Mouse (Mus musculus): ENCODE measurements around the gene Atp6v0b.
A peak's percentile ranks its signal among the peaks of the same experiment; 100 is the strongest.

Gene Atp6v0b

DNA sequence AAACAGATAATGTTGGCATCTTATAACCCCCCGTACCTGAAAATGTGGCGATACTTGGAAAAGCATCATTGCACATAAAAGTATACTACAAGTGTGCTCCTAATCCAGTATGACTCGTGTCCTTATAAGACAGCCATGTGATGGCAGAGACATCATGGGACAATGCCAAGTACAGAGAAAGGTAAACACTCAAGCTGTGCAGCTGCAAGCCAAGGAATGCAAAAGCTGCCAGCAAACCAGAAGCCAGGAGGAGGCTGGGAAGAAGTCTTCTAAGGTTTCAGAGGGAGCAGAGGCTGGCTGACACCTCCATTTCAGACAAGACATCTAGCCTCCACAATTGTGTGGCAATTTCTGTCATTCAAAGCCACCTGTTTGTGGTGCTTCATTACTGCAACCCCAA is 19.1 kb upstream of the Atp6v0b start:
- no peak for DNase-seq

DNA sequence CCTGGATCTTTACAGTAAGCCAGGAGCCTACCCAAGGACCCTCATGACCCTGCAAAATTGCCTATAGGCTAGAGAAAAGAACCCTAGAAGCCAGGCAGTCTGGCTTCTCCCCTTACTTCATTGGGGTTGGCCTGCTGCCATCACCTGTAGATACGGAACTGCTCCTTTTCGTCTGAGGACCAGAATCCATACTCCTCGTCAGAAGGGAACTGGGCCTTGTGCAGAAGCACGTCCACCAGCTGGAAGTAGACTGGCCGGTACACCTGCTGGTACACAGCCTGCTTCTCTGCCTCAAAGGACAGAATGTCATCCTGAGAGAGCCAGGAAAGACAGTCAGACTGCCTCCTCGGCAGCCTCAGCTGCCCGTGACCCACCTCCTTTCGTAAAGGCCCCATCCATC is 17.6 kb upstream of the Atp6v0b start:
- DNase-seq: no peak

DNA sequence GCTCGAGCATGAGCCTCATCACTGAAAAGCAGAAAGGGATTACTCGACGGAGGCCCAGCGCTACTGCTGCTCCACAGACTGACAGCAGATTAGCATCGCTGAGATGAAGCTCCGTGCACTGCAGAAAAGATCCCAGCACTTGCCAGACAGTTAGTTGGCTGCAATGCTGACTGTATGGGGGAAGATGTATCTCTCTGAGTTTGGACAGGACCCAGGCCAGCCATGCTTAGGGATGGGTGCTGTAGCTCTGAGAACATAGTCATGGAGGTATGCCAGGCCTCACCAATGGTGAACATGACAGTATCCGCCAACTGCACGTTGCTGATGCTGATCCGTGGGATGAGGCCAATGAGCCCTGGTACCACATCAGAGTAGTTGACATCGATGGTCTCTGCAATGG is 17.0 kb upstream of the Atp6v0b start:
- DNase-seq: no peak

DNA sequence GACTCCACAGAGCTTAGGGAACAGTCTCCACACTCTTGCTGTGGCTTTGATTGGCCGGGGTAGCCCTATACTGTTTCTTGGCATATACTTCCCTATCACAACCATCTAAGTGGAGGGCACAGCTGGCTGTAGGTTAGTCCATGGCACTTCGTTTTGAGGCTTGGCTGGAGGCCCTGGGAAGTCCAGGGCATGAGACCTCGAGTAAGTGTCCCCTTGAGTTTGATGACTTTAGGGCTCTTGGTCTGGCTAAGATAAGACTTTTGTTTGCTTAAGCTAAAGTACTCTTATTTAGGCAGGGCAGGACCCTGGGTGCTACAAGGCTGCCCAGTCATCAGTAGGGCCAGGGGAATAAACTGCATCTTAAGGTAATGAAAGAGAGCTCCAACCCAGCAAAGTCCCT is 11.0 kb upstream of the Atp6v0b start:
- no peak for DNase-seq

DNA sequence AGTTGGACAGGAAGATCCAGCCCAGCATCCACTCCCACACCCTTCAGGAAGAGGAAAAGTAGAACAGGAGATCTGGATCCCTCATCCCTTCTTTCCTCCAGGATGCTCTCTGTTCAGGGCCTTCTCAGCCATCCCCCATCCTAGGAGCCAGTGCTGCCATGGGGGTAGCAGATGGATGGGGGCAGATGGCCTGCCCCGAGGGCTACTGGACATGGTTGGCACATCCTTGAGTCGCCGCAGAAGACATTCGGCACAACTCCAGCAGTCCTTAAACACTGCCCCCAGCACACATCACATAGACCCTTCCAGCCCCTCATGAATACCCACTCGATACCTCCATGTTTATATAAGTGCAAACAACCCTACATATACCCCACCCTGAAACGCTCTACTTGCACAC is 8.9 kb upstream of the Atp6v0b start:
- DNase-seq: no peak

DNA sequence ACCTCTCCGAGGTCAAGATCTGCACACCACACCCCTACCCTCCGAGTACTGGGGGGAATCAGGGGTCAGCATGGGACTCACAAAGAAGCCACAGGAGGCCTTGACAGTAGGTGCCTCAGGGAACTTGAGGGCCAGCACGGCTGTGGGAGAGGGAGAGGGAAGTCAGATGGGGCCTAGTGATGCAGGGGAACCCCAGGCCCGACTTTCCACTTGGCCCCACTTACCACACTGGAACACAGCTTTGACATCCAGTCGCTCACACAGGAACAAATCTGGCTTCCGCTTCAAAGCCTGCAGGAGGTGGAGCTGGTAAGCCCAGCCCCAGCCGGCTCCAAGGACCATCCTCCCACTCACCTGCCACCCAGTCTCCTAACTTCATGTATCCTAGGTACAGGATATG is 8.2 kb upstream of the Atp6v0b start:
- DNase-seq: no peak

DNA sequence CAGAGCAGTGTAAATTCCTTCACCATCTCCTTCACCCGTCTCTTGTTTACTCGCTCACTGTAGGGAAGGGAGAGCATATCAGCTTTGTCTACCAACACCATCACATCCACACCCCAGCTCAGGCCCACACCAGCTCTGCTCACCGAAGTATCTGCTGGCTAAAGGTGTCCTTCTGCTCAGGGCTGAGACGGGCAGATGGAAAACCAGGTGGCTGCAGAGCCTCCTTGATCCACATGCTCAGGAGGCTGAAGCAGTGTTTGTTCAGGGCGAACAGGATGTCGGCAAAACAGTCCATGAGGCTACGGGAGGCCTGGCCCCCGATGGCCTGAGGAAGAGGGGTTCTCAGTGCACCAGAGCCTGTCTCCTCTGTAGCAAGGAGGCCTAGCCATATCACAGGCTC is 7.5 kb upstream of the Atp6v0b start:
- no peak for DNase-seq

DNA sequence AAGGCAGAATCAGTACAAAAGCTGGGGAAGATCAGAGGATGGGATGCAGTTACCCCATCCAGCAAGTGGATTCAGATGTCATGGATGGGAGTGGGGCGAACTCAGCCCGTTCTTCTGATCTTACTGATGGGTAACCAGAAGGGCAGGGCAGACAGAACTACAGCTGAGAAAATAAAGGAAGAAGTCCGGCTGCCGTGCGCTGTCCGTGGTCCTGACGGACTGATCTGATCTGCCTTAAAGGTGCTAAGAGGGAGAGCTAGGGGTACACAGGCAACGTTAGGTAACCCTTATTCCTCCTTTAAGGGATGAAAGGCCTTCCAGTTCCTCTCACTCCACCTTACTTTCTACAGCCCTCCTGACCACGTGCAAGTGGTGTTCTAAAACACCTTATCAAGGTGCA is 6.2 kb upstream of the Atp6v0b start:
- peak; percentile 71 for DNase-seq

DNA sequence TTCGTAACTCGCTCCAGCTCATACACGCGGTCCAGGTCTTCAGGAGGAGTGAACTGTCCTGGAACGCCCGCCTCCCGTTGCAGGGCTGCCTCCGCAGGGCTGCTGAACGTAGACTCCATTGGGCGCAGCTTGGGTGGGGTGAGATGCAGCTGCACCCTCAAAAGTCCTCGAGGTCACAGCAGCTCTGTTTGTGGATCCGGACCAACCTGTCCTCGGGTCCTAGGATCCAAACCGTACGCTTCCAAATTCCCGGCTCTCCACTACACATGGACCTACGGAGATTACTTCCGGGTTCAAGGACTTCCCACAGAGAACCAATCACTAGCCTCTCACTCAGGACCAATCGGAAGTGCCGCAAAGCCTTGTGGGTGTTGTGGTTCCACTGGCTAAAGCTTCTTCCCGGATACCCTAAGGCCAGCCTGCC is 4.6 kb upstream of the Atp6v0b start, which contains the start of gene Dph2:
TSS of gene Dph2 (minus strand) at position 295 of the 424 bp plus-strand sequence.
- peak; percentile 81 for DNase-seq

DNA sequence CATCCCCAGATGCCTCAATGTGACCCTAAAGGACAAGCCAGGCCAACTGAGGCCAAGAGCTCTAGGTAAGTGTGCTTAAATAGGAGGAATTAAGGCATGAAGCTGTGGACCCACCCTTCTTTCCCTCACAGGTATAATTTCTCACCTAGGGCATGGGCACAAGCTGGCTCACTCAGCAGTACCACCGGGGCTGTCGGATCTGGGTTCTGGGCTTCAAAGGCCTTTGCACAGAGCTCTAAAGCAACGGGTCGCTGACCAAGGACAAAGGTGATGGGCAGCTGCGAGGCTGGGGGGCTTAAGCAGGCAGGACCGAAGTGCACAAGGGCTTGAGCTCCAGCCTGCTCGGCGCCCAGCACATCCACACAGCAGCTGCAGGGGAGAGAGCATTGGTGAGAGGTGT is 3.6 kb upstream of the Atp6v0b start:
- DNase-seq: no peak

DNA sequence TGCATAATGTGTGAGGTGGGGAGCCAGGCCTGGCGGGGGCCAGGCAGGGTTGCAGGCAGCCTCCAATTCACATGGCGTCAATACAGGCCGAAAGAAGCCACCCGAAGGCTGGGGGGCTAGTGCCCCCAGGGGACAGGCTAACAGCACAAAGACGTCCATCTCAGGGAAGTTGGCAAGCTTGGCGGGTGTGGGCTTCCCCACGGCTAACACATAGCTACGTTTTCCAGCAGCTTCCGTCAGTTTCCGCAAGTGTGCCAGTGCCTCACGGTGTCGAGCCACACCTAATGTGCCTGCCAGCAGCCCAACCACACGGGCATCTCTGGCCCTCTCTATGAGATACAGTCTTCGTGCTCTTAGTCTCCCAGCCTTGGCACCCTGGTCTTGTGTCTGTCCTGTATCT is 2.9 kb upstream of the Atp6v0b start:
- DNase-seq: no peak

DNA sequence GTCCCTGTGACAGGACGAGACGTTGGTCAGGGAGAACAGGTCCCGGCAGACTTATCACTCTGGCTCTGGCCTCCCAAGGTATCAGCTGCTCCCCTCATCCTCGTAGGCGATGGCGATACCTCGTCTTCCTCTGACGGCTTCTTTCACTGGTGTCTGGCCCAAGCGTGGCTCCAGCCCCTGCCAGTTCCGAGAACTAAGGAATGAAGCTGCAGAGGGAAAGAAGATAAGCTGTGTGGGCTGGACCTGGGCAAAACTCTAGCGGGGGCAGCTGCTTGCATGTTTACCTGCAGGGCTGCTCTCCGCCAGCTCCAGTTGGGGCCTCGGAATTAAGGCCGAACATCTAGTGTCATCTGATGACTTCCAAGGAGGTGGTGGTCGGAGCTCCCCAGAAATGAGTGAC is 2.3 kb upstream of the Atp6v0b start:
- no peak for DNase-seq

DNA sequence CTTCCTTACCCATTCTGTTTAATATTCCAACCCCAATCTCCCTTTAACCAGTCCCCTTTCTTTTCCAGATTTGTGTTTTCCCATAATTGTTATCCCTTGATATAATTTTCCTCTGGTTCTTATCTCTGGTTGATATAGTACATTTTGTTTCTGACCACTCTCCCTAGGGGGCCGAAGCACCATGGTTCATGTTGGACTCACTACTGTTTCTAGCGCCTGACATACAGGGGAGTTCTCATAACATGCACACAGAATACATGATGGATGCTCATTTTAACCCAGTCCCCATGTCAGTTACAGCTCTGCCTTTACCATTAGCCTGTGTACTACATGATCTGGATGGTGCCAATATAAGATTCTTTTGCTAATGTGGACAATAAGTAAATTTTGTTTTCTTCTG is 787 bp upstream of the Atp6v0b start:
- DNase-seq: no peak

DNA sequence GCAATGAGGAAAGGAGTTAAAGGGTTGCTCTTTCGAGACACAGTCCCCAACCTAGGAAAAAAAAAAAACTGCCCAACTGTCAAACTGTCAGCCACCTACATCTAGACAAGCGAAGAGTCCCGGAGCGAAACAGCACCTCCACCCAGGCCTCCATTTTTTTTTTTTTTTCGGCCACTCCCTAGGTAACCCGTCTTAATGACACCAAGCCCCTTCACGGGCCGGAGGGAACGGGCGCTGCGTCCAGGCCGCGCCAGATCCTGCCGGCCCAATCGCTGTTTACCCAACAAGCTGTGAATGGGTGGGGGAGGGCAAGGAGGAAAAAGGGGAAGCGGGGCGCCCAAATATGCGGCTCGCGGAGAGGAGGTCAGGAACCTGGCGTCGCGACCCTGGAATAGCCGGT is 489 bp downstream of the Atp6v0b start:
- DNase-seq: peak; percentile 63

DNA sequence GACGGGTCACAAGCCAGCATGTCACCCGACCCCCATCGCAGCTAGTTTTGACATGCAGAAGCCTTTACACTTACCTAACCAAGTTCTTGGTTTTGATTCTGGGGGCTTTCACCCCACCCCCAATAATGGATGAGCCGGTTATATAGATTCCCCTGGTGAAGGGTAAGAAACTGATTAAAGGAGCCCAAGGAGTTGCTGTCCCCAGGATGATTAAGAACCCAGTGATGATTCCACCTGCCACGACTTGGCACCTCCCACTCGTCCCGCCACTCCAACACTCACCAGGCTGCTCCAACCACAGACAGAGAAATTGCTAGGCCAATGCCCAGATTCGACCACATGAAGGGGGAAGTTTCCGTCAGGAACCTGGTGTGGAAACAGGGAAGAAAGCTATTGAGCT is 1.1 kb downstream of the Atp6v0b start:
- no peak for DNase-seq

DNA sequence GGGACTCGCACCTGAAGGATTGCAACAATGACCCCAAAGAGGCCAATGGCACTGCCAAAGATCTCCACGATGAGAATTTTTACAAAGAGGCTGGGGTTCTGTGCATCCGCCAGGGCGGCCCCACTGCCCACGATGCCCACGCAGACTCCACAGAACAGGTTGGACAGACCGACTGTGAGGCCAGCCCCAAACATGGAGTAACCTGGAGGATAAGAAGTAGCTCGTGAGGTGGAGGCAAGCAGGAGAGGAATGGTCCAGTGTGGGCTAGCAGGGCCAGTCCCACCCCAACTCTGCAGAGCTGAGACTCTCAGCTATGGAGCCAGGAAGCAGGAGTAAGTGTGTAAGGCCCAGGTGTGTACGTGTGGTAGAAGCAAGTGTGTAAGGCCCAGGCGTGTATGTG is 2.0 kb downstream of the Atp6v0b start:
- DNase-seq: no peak

DNA sequence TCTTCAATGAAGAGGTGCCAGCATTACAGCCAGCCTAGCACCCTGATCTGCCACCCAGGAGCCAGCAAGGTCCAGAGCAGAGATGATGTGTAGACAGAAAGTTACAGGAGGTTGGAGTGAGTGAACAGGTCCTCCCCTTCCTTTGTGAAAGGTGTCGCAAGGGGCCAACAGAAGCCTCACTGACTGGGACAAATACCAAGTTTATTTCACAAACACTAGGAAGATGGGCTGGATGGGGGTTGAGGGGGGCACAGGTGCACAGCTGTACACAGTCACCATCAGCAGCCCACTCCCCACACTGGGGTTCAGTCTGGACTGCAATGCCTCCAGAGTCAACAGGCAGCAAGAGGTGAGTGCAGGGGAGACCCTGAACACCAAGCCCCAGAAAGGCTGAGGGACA is 3.0 kb downstream of the Atp6v0b start:
- DNase-seq: no peak

DNA sequence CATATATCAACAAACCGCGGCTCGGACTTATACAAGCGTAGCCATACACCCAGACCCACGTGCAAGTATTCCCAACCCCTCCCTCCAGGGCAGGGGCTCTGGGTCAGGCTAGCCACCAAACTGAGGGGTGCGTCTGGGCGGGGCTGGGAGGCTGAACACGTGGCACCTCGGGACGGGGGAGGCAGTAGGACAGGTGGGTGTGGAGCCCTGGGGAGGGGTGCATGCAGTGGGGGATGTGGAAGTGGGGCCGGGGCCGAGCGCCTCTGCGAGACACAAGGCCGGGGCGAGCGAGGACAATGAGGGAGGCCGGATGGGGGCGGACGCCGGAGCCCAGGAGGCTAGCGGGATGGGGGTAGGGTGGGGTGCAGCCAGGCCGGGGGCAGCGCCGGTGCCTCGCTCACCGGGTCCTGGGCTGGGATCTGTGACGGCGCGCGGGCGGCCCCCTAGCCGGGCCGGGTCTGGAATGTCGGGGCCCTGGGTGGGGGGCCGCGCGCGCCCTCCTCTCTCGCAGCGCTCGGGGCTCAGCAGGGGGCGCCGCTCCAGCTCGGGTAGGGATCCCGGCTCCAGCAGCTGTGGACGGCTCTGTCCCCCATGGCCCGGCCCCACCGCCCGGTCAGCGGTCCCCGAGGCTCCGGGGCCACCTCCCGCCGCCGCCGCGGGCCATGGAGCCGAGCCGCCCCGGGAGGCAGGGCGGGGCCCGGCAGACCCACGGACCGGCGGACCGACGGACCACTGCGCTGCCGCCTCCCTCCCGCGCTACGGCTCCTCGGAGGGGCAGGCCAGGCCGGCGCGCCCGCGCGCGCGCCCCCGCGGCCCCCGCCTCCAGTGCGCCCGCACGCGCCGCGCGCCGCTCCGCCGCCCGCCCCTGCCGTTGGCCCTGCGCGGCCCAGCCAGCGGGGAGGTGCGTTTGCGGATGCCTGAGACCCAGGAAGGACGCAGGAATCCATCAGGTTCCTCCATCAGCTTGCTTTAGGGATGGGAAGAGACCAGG is 4.1 kb downstream of the Atp6v0b start, which contains the start of gene B4galt2:
TSS of gene B4galt2 (minus strand) at position 787 of the 991 bp plus-strand sequence.
- peak; percentile 50 for DNase-seq

DNA sequence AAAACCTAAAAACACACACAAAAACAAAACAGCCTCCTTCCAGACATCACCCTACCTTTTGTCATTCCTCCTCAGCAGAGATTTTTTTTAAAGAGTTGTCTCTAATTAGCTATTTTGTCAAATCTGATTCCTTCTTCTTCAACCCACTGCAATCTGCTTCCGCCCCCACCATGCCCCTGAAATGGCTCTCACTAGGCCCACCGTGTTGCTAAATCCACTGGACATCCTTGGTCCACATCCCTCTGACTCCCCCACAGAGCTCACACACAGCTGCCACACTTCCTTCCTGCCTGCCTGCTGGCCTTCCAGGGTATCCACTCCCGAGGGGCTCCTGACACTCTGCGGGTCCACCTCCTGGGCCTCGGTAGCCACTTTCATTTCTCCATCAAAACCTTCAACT is 8.4 kb downstream of the Atp6v0b start:
- DNase-seq: no peak

DNA sequence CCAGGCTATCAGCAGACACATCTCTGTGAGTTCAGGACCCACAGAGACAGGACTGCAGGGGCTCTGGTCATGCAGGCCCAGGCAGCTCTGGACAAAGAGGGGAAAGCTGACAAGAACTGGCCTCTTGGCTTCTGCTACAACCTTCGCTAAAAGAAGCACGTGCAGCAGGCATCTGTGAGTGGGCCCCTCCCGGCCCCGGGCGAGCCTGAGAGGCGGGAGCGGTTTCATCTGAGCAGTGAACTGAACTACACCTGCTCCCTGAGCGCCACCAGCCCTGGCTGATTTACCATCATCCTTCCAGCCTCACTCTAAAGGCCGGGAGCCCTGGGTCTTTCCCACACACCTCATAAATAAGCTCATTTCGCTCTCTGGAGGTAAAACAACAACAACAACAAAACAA is 8.8 kb downstream of the Atp6v0b start:
- no peak for DNase-seq

DNA sequence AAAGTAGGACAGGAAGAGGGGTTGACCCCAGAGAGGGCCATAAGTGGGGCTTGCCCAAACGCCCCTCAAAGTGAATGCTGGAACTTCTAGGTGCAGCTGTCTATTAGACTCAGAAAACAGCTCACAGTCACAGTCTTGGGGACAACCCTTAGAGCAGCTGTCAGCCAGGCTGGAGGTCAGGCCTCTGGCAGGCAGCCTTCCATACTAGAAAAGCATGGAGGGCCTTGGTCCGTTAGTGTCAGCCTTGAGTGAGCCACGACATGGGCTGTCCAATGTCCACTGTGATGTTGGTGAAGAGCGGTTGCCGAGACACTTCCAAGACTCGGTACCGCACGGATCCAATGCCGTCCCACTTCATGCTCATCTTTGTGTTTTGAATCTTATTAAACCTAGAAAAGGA is 13.5 kb downstream of the Atp6v0b start:
- no peak for DNase-seq

DNA sequence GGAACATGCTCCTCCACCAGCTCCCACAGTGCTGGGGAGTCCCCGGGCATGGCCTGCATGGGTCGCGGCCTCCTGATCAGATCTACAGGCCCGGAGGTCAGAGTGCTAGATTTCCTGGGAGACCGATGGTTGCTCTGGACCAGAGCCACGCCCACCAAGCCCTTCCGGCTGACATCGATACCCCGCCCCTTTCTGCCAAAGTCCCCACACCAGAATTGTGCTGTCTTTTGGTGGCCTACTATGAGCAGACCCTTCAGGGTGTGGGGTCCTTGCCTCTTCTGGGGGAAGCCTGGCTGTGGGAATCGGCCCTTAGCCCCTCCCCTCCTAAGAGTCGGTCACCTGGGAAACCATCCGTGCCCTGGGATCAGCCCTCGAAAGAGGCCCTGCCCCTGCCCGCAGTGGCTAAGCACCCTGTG is 14.7 kb downstream of the Atp6v0b start, which contains the start of gene Ccdc24:
TSS of gene Ccdc24 (minus strand) at position 87 of the 416 bp plus-strand sequence.
- peak; percentile 75 for DNase-seq

DNA sequence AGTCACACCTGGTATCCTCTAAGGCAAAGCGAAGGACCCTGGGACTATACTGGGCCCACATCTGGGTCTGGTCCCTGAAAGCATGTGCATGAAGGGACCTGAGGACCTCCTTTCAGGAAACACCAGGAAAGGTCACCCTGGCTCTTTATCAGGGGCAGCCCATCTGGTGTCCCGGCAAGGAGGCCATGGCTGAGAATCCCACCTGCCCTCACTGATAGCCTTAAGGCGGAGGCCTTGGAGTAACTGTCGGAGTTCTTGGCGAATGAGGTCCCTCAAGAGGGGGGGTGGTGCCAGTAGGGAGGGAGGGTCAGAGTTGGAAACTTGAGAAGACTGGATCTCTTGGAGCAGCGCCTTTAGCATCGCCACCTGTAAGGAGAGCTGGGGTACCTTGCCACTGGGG is 15.3 kb downstream of the Atp6v0b start:
- DNase-seq: peak; percentile 72

DNA sequence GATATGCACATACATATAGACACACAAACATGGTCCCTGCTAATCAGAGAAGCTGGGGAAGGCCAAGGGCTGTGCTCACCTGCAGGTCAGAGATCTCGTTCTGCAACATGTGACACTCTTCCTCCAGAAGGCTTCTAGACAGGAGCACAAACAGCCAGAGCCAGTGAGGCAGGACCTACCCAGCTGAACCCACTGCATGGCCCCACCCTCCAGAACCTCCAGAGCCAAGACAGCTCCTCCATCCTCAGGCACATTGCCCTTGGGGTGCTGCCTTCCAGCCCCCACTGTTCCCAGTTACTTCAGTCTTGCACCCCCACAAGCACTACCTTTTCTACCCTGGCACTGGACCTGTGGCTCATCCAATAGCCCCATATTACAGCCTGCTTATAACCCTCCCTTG is 16.7 kb downstream of the Atp6v0b start:
- DNase-seq: peak; percentile 50

DNA sequence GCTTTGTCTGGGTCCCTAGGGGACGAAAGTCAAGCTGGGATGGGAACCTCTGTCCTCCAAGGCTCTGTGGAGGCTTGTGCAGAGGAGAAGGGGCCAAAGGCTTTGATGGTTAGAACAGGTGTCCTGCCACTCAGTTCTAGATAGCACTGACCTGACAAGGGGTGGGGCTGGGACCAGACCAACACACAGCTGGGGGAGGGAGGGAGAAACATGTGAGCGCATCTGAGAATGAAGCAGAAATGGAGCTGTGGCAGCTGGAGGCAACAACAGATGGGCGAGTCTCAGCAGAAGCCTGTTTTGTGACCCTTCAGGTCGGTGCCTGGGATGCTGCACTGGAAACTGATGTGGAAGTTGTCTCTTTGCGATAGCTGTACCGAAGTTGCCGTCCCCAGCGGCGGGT is 17.8 kb downstream of the Atp6v0b start:
- DNase-seq: no peak

All from liver (tissue).